Mouse (Mus musculus) 3T3-L1 (cell line): ENCODE measurements around the gene Zfp568.
"Not testable (repeated sequence)": the region's sequence is repeated elsewhere in the genome, so short reads cannot be mapped to it uniquely, and the experiment has no call there.

Experiments
- DNase-seq: peaks from one replicate; pipeline ENCODE4 v3.0.0-alpha.2; 2015; ENCODE audit warnings: low read depth, low spot score

Gene Zfp568

GRCm38 (mm10) chr7:29983690-29984380 is at the start of gene Zfp568:
Zfp568 (plus strand) TSS chr7:29983955.
- DNase-seq: peak; percentile 92

DNA sequence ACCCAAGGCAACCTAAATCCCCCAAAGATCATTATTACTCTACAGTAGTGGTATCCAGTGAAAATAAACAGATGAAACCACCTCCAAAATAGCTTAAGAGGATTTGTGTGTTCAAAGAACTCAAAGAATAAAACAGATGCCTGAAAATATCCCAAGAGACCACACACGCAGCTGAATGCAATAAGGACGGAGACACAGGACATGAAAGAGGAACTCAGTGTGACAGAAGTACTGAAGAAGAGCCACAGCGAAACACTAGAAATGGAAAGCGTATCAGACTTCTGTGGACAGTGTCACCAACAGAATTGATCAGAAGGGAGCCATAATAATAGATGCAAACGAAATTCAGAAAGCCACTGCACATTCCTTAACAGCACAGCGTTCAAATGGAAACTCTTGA is 44.9 kb upstream of the Zfp568 start:
- DNase-seq: no peak

- DNase-seq: peak; percentile 25
These were observed 42.7 kb upstream of the Zfp568 start for GRCm38 (mm10) chr7:29941027-29941426.

- no peak for DNase-seq
These were observed 41.0 kb upstream of the Zfp568 start for GRCm38 (mm10) chr7:29942740-29943139.

GRCm38 (mm10) chr7:29943720-29944119 is 40.0 kb upstream of the Zfp568 start:
- DNase-seq: no peak

- DNase-seq: no peak
These were observed 39.6 kb upstream of the Zfp568 start for GRCm38 (mm10) chr7:29944201-29944600.

GRCm38 (mm10) chr7:29953086-29953485 is 30.7 kb upstream of the Zfp568 start:
- no peak for DNase-seq

DNA sequence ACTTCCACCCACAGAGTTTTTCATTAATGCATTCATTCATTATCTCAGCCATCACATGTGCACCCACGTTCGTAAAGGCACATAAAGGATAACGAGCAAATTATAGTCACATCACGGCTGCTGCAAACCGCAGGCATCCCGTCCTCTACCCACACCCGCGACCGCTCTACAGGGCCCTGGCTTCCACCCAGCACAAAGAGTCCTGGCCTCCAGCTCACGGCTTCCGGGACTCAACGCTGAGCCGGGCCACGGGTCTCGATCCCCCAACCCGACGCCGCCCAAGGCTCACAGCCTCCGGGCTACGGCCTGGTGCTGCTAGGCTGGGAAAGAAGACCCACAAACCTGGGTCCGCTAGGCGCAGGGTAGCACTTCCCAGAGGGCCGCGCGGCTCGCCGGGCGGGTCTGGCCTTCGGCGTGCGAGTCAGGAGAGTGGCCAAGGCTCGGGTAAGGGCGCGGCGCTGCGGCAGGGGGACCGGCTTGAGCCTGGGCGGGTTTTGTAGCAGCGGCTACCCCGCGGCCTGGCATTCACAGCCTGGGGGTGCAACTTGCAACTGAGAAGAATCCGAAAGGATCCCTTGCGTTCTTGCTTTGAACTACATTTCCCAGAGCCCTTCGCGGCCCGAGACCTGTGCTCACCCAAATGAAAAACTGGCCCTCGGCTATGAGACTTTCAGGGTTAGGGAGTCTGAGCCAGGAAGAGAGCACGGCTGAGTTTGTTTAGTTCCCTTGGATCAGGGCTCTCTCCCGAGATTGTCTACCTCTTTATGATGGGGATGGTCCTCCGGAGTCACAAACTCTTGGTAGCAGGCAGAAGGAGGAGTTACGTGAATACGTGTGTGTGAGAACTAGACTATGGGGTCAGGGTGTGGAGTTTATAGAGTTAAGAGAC is 30.0 kb upstream of the Zfp568 start, which contains the start of gene Zfp74:
Gene Zfp74, minus strand, starts transcription at position 577 of the 889 bp plus-strand sequence.
- DNase-seq: peak; percentile 89

DNA sequence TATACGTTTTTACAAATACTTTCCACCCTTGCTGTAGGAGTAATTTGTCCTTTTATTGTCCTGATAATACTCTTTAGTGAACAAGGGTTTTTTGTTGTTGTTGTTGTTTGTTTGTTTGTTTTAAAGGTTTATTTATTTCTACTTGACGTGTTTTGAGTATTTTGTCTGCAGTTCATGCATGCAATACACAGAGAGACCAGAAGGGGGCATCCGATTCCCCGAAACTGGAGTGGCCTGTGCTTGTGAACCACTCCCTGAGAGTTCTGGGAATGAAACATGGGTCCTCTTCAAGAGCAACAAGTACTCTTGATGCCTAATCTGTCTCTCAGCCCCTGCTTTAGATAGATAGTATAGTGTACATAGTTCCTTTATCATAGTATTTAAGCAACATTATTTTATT is 29.0 kb upstream of the Zfp568 start:
- DNase-seq: peak; percentile 67

DNA sequence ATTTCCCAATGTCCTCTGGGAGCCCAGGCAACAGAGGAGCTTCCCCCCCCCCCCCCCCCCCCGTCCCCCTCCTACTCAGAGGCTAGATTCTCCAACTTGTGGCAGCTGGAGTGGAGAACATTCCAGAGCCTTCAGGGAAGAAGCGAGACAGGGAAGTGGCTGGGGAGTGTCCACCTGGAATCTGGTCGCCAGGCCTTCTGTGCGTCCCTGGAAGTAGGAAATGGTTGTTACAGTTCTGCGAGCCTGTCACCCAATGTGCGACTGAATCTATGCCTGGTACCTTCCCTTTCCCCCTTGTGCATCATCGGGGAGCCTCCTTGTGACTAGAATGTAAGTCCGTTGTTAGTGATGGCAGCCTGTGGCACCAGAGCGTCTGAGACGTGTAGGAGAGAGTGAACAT is 27.5 kb upstream of the Zfp568 start:
- DNase-seq: no peak

DNA sequence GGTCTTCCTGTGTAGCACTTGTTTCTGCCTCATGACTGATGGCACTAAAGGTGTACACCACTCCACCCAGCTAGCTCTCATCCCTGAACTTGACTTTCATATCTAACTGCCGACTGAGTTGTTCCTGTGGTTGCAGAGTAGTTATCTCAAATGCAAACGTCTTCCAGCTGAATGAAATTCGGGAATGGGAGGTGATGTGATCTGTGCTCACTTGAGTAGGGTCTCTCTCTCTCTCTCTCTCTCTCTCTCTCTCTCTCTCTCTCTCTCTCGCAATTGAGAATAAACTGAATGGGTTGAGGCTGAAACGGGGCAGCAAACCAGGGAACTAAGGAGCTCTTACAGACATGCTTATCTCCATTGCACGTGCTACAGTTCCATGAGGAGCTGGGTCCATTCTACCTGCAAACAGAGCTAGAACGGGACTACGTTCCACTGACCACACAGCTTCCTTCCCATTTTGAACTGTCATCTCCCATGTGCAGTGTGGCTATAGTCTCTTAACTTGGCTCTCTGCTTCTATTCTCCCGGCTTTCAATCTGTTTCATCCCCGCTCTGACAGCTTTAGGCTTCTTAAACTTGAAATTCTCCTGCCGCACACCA is 25.5 kb upstream of the Zfp568 start:
- DNase-seq: no peak

DNA sequence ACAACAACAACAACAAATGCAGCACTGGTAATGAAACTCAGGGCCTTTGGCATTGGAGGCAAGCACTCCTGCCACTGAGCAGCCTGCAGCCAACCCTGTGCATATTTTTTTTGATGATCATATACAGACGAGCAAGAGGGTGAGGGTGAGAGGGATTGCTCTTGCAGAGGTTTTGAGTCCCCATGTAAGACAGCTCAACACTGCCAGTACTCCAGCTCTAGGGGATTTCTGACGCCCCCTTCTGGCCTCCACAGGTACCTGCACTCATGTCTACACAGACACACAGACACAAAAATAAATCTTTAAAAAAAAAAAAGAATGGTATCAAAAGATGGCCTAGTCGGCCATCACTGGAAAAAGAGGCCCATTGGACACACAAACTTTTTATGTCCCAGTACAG is 24.8 kb upstream of the Zfp568 start:
- no peak for DNase-seq

GRCm38 (mm10) chr7:29965115-29965810 is 18.5 kb upstream of the Zfp568 start:
- not testable (repeated sequence) for DNase-seq

- no peak for DNase-seq
These were observed 13.1 kb upstream of the Zfp568 start for GRCm38 (mm10) chr7:29970686-29971085.

DNA sequence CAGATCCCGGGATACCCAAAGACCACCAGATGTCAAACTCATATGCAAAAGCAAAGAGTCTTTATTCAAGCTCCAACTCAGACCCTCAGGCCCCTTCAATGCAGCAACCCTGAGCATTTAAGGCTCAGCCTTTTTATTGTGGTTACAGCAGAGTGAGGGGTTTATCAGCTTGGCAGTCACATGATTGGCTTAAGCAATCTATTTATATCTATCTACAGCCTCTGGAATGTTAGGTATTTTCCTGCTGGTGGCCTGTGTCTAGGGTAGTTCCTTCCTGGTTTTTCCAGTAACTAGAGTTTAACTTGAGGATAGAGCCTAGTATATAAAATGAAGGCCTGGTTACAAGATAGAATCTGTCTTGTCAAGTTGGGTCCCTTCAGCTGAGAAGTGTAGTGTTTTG is 3.0 kb upstream of the Zfp568 start:
- peak; percentile 43 for DNase-seq

DNA sequence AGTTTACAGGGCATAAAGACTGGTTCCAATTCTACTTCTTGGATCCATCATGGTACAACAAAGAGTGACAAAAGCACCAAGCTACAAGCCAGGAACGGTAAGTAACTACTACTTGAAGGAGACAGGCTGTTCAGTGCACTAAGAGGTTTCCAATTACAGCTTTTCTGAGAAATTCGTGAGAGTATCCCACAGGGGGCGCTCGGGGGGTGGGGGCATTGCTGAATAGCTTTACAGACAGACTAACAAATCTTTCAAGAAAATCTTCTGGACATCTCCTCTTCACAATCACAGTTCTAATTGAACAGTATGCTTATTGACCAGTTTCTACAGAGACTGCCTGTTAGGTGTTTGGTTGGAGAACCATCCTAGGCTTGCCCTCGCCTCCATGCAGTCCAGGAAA is 2.3 kb upstream of the Zfp568 start:
- peak; percentile 44 for DNase-seq

GRCm38 (mm10) chr7:29981860-29982259 is 1.9 kb upstream of the Zfp568 start:
- DNase-seq: peak; percentile 25

GRCm38 (mm10) chr7:29982341-29982740 is 1.4 kb upstream of the Zfp568 start:
- no peak for DNase-seq

GRCm38 (mm10) chr7:29982931-29983330 is 824 bp upstream of the Zfp568 start:
- DNase-seq: peak; percentile 47

DNA sequence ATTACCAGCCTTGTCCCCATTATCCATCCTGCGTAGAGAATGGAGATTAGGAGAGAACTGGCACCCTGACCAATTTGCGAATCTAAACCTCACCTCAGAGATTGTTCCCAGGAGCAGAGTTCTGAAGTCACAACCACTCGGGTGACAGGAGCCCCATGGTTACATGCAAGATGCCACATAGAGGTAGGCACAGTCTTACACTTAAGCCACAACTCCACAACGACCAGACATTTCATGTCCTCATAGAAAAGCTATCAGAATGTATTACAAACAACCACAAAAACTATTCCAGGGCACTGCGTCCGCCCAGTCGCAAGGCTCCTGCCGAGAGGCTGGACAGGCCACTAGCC is 440 bp upstream of the Zfp568 start:
- DNase-seq: no peak

DNA sequence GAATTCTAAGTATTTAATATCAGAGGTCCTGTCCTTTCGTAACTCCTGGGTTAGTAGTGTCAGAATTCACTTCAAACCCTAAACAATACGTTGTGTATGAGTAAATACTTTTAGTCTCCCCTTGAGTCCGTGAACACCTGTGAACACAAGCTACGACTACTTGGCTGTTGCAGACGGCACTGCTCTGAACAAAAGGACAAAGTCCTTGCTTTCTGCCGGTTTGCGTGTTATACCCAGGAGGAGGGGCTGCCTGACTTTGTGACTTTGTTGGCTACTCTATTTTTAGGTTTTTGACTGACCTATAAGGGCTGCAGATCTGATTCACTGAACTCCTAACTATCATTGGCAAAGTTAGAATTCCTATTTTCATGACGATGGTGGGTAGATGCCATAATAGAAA is 2.3 kb downstream of the Zfp568 start:
- DNase-seq: no peak

- DNase-seq: no peak
These were observed 3.8 kb downstream of the Zfp568 start for GRCm38 (mm10) chr7:29987551-29987950.
